Mouse (Mus musculus): ENCODE measurements around the gene Plppr1. TPM values are rescaled to one million over a fixed set of nuclear protein-coding genes. Genes with fewer than 3 reads are reported as not detected.

Plppr1 gene
- polyA plus RNA-seq (2015; fragmentation: Nextera tagmentation; extraction: Ambion mirVana) = 0.22 and 0.29 TPM in 2 replicates

DNA sequence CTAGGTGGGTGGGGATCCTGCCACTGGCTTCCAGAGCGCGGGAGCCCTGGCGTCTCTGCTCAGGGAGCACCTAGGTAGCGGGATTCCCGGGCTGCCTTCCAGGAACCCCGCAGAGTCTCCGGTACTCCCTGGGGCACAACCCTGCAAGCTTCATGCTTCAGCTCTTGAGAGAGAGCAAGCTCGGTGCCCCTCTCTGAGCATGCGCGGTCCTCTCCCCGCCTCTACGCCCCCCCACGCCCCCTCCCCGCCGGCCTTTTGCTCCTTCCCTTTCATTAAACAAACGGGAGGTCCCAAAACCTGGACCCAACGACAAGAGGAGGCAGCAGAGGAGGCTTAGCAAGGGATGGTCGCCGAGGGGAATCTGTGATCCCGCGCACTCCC lies at the start of gene Plppr1:
Plppr1 (plus strand) TSS at position 253 of the 381 bp plus-strand sequence.
- H3K27ac ChIP-seq (replicated peaks) = no peak within 1 kb of the TSS
- TF ChIP-seq EP300 (optimal IDR thresholded peaks at IDR 0.05) (no peak), CTCF (IDR thresholded peaks at IDR 0.05; ENCODE audit: low read depth) (no peak)

DNA sequence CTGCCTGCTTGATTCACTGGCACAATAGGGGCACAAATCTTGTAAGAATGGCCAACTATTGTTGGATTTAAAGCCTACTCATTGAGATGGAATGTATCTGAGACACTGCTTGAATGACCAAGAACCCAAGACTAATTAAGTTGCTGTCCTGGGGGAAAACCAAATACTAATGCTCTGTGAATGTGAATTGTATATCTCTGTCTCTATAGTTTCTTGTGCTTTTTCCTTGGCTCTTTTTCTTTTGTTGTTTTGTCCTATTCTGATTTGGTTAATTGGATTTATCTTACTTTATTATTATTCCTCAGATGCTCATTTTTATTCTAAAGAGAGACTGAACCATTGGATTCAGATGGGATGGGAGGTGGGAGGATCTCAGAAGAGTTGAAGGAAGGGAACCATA lies 42.4 kb upstream of the Plppr1 start:
- H3K27me3 ChIP-seq (ENCODE audit: control insufficient read depth, insufficient read depth, low read length) = no peaks in the 10 kb centered on the region
- H3K36me3 ChIP-seq (ENCODE audit: control insufficient read depth, insufficient read depth, low read length) = no peaks in the 10 kb centered on the region
- H3K4me3 ChIP-seq (ENCODE audit: low read depth, low read length) = no peak overlapping the region
- TF ChIP-seq CTCF (IDR thresholded peaks at IDR 0.05; ENCODE audit: low read depth) (no peak), EP300 (optimal IDR thresholded peaks at IDR 0.05) (no peak)
- ATAC-seq (ENCODE audit: low FRiP score, low TSS enrichment) (no peak), DNase-seq (ENCODE audit: low spot score) (no peak)
- H3K9ac ChIP-seq (ENCODE audit: low read length) = no peak overlapping the region
- H3K4me2 ChIP-seq (replicated peaks; ENCODE audit: low read depth) = no peak overlapping the region
- H3K27ac ChIP-seq (replicated peaks) = no peak overlapping the region
- no peaks in the 10 kb centered on the region for H3K9me3 ChIP-seq (ENCODE audit: control insufficient read depth, low read length)
- no peaks in the 10 kb centered on the region for H3K4me1 ChIP-seq (replicated peaks; ENCODE audit: control insufficient read depth, insufficient read depth)

More for the DNA sequence above, at the start of gene Plppr1:
- Histone ChIP-seq H3K27me3 (ENCODE audit: control insufficient read depth, insufficient read depth, low read length) (no peaks in the 10 kb centered on the region), H3K4me3 (ENCODE audit: low read depth, low read length) (peak within 1 kb of the TSS; percentile 52), H3K9ac (ENCODE audit: low read length) (peak within 1 kb of the TSS; percentile 41; the same call in 1 of the 2 replicates), H3K36me3 (ENCODE audit: control insufficient read depth, insufficient read depth, low read length) (no peaks in the 10 kb centered on the region), H3K4me2 (replicated peaks; ENCODE audit: low read depth) (peak within 1 kb of the TSS; percentile 97), H3K9me3 (ENCODE audit: control insufficient read depth, low read length) (no peaks in the 10 kb centered on the region), H3K4me1 (replicated peaks; ENCODE audit: control insufficient read depth, insufficient read depth) (no peaks in the 10 kb centered on the region)
- WGBS = 0% methylated on average over 21 of the region's 21 CpGs
- DNase-seq (ENCODE audit: low spot score) (peak; percentile 42), ATAC-seq (ENCODE audit: low FRiP score, low TSS enrichment) (0 out of 2 replicates have a peak, but pooled peaks have one; percentile 49)

DNA sequence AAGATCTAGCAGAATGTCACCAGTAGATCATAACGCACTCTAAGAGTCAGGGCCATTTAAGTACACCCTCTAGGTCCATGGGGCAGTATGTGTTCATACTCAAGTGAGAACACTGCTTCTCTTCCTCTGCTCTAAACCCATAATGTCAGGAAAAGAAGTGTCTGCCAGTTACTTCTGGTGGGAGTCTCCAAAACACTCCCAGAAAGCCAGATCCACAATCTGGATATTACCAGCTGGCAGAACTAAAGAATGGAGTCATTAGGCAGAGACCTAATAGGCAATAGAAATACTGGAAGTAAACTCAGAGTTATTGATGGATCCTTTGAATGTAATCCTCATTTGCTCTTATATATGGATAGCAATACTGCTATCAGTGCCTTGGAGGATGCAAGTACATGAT lies 35.9 kb upstream of the Plppr1 start:
- Histone ChIP-seq H3K36me3 (ENCODE audit: control insufficient read depth, insufficient read depth, low read length) (no peaks in the 10 kb centered on the region), H3K27ac (replicated peaks) (no peak overlapping the region), H3K9me3 (ENCODE audit: control insufficient read depth, low read length) (no peaks in the 10 kb centered on the region), H3K4me1 (replicated peaks; ENCODE audit: control insufficient read depth, insufficient read depth) (no peaks in the 10 kb centered on the region), H3K9ac (ENCODE audit: low read length) (no peak overlapping the region), H3K4me2 (replicated peaks; ENCODE audit: low read depth) (no peak overlapping the region), H3K4me3 (ENCODE audit: low read depth, low read length) (no peak overlapping the region), H3K27me3 (ENCODE audit: control insufficient read depth, insufficient read depth, low read length) (no peaks in the 10 kb centered on the region)
- no peak for DNase-seq (ENCODE audit: low spot score)
- no peak for TF ChIP-seq CTCF (IDR thresholded peaks at IDR 0.05; ENCODE audit: low read depth)
- TF ChIP-seq EP300 (optimal IDR thresholded peaks at IDR 0.05) = no peak
- WGBS = 81% methylated on average over 1 of the region's 1 CpGs
- no peak for ATAC-seq (ENCODE audit: low FRiP score, low TSS enrichment)

DNA sequence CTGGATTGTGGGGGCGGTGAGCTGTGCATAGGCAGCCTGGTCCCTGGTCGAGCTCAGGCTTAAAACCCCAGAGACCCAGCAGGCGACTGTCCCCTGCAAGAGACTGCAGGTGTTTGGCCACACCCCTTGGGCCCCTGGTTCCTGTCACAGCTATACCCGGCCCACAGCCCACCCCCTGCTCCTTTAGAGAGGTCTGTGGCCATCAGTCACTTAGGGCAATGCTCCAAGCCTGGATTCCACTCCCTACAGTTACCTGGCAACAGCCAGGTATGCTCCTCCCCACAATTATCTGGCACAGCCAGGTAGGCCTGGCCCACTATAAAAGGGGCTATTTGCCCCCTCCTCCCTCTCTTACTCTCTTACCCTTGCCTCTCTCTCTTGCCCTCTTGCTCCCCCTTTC lies 20.8 kb upstream of the Plppr1 start:
- no peak for TF ChIP-seq CTCF (IDR thresholded peaks at IDR 0.05; ENCODE audit: low read depth)
- TF ChIP-seq EP300 (optimal IDR thresholded peaks at IDR 0.05) = no peak
- 53% methylated on average over 4 of the region's 4 CpGs for WGBS
- Histone ChIP-seq H3K9ac (ENCODE audit: low read length) (no peak overlapping the region), H3K27me3 (ENCODE audit: control insufficient read depth, insufficient read depth, low read length) (no peaks in the 10 kb centered on the region), H3K36me3 (ENCODE audit: control insufficient read depth, insufficient read depth, low read length) (no peaks in the 10 kb centered on the region), H3K4me1 (replicated peaks; ENCODE audit: control insufficient read depth, insufficient read depth) (no peaks in the 10 kb centered on the region), H3K4me2 (replicated peaks; ENCODE audit: low read depth) (no peak overlapping the region), H3K4me3 (ENCODE audit: low read depth, low read length) (no peak overlapping the region), H3K9me3 (ENCODE audit: control insufficient read depth, low read length) (no peaks in the 10 kb centered on the region), H3K27ac (replicated peaks) (no peak overlapping the region)
- DNase-seq (ENCODE audit: low spot score) = no peak
- ATAC-seq (ENCODE audit: low FRiP score, low TSS enrichment) = no peak

DNA sequence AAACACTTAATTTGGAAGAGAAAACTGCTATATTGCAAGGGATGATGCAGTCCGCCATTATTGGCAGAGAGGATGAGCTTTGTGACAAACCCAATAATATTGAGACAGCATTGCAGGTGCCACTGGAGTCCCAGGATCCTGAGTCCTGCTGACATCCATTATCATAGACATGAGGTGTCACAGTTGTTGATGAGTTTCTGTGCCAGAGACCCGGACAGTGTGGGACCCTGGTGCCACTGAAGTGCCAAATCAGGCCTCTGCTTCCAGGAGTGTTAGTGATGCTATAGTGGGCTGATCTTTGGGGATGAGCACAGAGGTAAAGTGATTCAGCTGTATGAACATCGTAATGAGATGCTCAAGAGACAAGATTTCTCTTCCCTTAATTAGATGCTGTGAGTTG lies 19.2 kb upstream of the Plppr1 start:
- DNase-seq (ENCODE audit: low spot score) = no peak
- WGBS = 86% methylated on average over 3 of the region's 3 CpGs
- H3K27me3 ChIP-seq (ENCODE audit: control insufficient read depth, insufficient read depth, low read length) = no peaks in the 10 kb centered on the region
- no peak overlapping the region for H3K9ac ChIP-seq (ENCODE audit: low read length)
- no peaks in the 10 kb centered on the region for H3K4me1 ChIP-seq (replicated peaks; ENCODE audit: control insufficient read depth, insufficient read depth)
- H3K9me3 ChIP-seq (ENCODE audit: control insufficient read depth, low read length) = no peaks in the 10 kb centered on the region
- no peak overlapping the region for H3K4me2 ChIP-seq (replicated peaks; ENCODE audit: low read depth)
- no peak for ATAC-seq (ENCODE audit: low FRiP score, low TSS enrichment)
- no peak overlapping the region for H3K4me3 ChIP-seq (ENCODE audit: low read depth, low read length)
- no peak overlapping the region for H3K27ac ChIP-seq (replicated peaks)
- H3K36me3 ChIP-seq (ENCODE audit: control insufficient read depth, insufficient read depth, low read length) = no peaks in the 10 kb centered on the region
- no peak for TF ChIP-seq EP300 (optimal IDR thresholded peaks at IDR 0.05)
- no peak for TF ChIP-seq CTCF (IDR thresholded peaks at IDR 0.05; ENCODE audit: low read depth)

DNA sequence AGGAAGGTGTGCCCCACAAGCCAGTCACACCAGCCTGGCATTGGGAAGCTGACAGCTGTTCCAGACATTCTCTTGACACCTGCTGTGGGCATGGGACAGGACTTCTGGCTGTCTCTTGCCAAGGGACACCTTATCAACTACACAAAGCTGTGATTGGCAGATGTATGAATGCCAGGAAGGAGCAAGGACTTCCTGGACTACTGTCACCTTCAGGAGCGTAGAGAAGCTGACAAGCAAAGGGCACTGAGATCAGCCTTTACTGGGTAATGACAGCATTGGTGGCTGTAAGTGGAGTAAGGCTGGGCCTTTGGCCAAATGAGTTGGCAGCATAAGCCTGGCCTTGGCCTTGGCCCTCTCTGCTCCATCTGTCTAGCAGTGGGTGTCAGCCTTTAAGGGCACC lies 17.4 kb upstream of the Plppr1 start:
- DNase-seq (ENCODE audit: low spot score) = no peak
- H3K27ac ChIP-seq (replicated peaks) = no peak overlapping the region
- WGBS = 85% methylated on average over 1 of the region's 1 CpGs
- no peak overlapping the region for H3K4me3 ChIP-seq (ENCODE audit: low read depth, low read length)
- no peak overlapping the region for H3K4me2 ChIP-seq (replicated peaks; ENCODE audit: low read depth)
- TF ChIP-seq CTCF (IDR thresholded peaks at IDR 0.05; ENCODE audit: low read depth) = no peak
- TF ChIP-seq EP300 (optimal IDR thresholded peaks at IDR 0.05) = no peak
- no peaks in the 10 kb centered on the region for H3K36me3 ChIP-seq (ENCODE audit: control insufficient read depth, insufficient read depth, low read length)
- no peak for ATAC-seq (ENCODE audit: low FRiP score, low TSS enrichment)
- H3K4me1 ChIP-seq (replicated peaks; ENCODE audit: control insufficient read depth, insufficient read depth) = no peaks in the 10 kb centered on the region
- no peak overlapping the region for H3K9ac ChIP-seq (ENCODE audit: low read length)
- no peaks in the 10 kb centered on the region for H3K27me3 ChIP-seq (ENCODE audit: control insufficient read depth, insufficient read depth, low read length)
- no peaks in the 10 kb centered on the region for H3K9me3 ChIP-seq (ENCODE audit: control insufficient read depth, low read length)

All from stomach, postnatal 0 days (tissue).